Mouse (Mus musculus) B cell, adult 62 days (primary cell): Measurements from ENCODE around the gene Rubcnl. TPM values are rescaled to one million over a fixed set of nuclear protein-coding genes. Genes with fewer than 3 reads are reported as not detected.

Experiments
- total RNA-seq: library from RNA; stranded (reverse); gene quantifications from 4 replicates; pipeline ENCODE4 v1.2.4, GENCODE M21; 2023

Rubcnl gene
- 101 to 126 TPM (median 110 TPM) in 4 replicates for total RNA-seq

DNA sequence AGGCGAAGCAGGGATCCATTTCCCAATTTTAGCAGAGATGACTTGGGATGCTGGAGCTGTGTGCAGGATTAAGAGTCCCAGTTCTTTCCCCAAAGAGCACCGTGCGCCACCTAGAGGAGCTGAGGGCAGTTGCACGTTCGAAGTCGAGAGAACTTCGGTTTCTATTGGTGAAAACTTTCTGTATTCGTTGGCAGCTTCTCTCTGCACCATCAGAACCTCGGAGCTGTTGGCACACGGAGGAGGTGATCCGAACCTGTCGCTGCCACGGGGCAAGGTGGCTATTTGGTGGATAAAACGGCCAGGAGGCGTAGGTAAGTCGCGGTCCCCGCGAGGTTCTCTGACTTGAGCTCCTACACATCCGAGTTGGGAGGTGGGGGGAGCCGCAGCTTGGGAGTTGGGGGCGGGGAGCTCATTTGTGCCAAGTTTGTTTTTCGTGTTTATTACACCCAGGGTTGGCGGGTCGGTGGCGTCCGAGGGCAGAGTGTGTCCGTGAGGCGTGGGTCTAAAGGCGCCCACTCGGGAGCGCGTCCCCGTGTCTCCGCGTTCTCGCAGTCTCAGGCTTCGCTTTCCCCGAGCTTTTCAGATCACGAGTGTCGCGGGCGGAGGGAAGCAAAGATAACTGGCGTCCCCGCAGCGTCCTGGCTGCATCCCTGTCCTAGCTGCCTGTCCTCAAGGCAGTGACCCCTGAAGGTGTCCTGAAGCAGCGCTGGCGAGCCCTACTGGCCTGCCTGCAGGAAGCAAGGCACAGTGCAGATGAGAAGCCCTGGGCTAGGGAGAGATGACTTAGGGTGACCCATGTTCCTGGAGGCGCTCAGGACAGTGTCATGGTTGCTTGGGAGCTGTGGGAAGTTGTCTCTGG, at the start of gene Rubcnl:
Gene Rubcnl, plus strand, starts transcription at position 172 of the 859 bp plus-strand sequence.

Other genes with a start within 250 kb of the Rubcnl start
- gene Lrch1, start 68.2 kb upstream of the Rubcnl start, total RNA-seq = 94.6 to 132 TPM (median 111 TPM) in 4 replicates
- not detected in 4 replicates for gene Lrrc63, start 114.9 kb downstream of the Rubcnl start, total RNA-seq
- gene Lcp1, start 115.1 kb downstream of the Rubcnl start, total RNA-seq = 669 to 716 TPM (median 690 TPM) in 4 replicates
- not detected in 4 replicates for gene Cpb2, start 226.3 kb downstream of the Rubcnl start, total RNA-seq